Mouse (Mus musculus) heart, embryonic 10.5 days (tissue): ENCODE measurements around the gene Ctnnd2. TPM values are rescaled to one million over a fixed set of nuclear protein-coding genes. Genes with fewer than 3 reads are reported as not detected.

Experiments
- DNase-seq: peaks from one replicate; pipeline ENCODE4 v3.0.0-alpha.2; 2017; ENCODE audit warnings: low spot score
- H3K27ac ChIP-seq: fragments of 300-500 bp; sonication (generic); 2 replicates; pipeline ENCODE4 v1.5.1; 2016; ENCODE audit warnings: mild to moderate bottlenecking
- H3K27me3 ChIP-seq: fragments of 300-500 bp; sonication (generic); 2 replicates; pipeline ENCODE4 v1.6.1; 2016; ENCODE audit warnings: mild to moderate bottlenecking; ENCODE audit not compliant: poor library complexity, insufficient read depth, severe bottlenecking
- H3K36me3 ChIP-seq: fragments of 300-500 bp; sonication (generic); 2 replicates; pipeline ENCODE4 v1.6.1; 2016; ENCODE audit warnings: mild to moderate bottlenecking, moderate library complexity
- H3K4me1 ChIP-seq: fragments of 300-500 bp; sonication (generic); 2 replicates; pipeline ENCODE4 v1.6.1; 2016; ENCODE audit warnings: mild to moderate bottlenecking
- H3K4me3 ChIP-seq: fragments of 300-500 bp; sonication (generic); 2 replicates; pipeline ENCODE4 v1.5.1; 2016; ENCODE audit warnings: mild to moderate bottlenecking, moderate library complexity
- H3K9me3 ChIP-seq: fragments of 300-500 bp; sonication (generic); 2 replicates; pipeline ENCODE4 v1.6.1; 2016; ENCODE audit warnings: mild to moderate bottlenecking, moderate library complexity
- WGBS: fragments of 180-500 bp; shearing (Covaris S2); methylation state at CpG from one replicate; pipeline ENCODE4 v1.1.7; 2016; 5-methylcytosine and 5-hydroxymethylcytosine counted together
- polyA plus RNA-seq: library from polyadenylated mRNA; unstranded; fragments of >200 nt; fragmentation: Nextera tagmentation; extraction: Ambion mirVana; gene quantifications from 2 replicates; pipeline ENCODE4 v1.2.1, GENCODE M21; 2016

The Ctnnd2 gene
- polyA plus RNA-seq, 1 experiment from 2014 or later, result 4.2 TPM

DNA sequence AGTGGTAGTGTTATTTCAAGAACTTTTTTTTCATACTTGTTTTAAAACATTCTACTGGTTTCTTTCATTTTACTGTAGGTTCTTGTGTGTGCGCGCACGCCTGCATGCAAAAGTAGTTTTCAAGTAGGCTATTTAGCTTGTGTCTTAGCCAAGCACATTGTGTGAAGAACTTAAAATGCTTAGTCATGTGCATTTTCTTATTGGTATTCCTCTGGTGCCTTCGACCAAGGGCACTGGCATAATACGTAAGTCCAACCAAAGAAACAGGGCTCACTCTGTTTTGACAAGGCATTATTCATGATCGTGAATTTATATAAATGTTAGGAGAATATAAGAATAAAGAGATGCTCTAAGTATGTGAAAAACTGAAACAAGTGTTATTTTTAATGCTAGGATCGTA, 278.4 kb downstream of the Ctnnd2 start:
- no peaks in the 10 kb centered on the region for H3K9me3 ChIP-seq

DNA sequence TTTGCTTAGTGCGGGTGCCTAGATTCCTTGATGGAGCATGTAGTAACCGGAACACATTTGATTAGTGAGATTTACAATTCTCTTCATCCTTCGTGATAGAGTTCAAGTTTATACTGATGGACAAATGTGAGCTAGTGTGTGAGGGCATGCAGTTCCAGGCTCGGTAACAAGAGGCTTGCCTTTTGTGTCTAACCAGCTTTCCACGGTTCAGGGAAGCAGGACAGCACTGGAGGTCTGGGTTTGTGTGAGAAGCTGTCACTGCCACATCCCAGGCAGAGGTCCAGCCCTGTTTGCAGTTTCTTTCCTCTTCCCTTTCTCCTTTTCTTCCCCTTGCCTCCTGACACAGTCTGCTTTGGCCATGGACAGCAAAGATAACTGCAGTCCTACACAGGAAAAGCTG, 279.5 kb downstream of the Ctnnd2 start:
- 60% methylated on average over 5 of the region's 5 CpGs for WGBS

More for the DNA sequence above, 278.4 kb downstream of the Ctnnd2 start:
- Histone ChIP-seq H3K4me3 (no peak overlapping the region), H3K27me3 (no peaks in the 10 kb centered on the region), H3K4me1 (no peaks in the 10 kb centered on the region), H3K36me3 (no peaks in the 10 kb centered on the region), H3K27ac (no peak overlapping the region)
- 92% methylated on average over 7 of the region's 7 CpGs for WGBS
- no peak for DNase-seq

DNA sequence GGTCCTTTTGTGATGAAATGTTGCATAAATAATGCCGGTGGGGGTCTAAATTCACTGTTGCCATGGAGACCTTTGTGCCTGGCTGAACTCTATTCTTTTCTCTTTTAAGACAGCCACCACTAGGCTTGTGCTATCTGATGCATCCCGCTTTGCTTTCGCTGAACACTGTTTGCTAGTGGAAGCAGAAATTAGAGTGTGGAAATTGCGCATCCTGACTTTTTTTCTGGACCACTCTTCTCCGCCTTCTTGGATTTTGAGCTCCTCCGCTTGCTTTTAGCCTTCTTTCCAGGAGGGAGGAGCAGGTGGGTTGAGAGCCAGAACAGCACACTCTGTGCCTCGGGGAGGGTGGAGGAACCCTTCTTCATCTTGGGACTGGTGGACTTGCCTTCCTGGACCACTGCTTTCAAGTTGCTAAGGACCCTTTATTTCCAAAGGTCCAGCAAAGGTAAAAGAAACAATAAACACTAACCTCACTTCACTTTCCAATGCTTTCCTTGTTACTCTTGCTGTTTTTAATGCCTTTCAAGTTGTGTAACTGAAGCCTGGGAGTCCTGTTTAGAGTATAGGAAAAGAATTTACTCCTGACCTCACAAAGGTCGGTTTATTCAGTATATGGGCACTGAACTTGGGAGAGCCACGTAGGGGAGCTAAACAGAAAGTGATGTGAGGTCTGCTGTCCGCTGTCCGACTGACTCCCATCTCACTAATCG, 285.3 kb downstream of the Ctnnd2 start:
- no peaks in the 10 kb centered on the region for H3K27me3 ChIP-seq
- no peaks in the 10 kb centered on the region for H3K36me3 ChIP-seq
- no peak overlapping the region for H3K27ac ChIP-seq
- H3K9me3 ChIP-seq, result no peaks in the 10 kb centered on the region
- WGBS, result 69% methylated on average over 12 of the region's 12 CpGs
- H3K4me3 ChIP-seq, result no peak overlapping the region
- no peaks in the 10 kb centered on the region for H3K4me1 ChIP-seq
- no peak for DNase-seq

More for the DNA sequence above, 279.5 kb downstream of the Ctnnd2 start:
- H3K36me3 ChIP-seq, result no peaks in the 10 kb centered on the region
- no peak overlapping the region for H3K27ac ChIP-seq
- no peaks in the 10 kb centered on the region for H3K4me1 ChIP-seq
- H3K27me3 ChIP-seq, result no peaks in the 10 kb centered on the region
- DNase-seq, result no peak
- H3K9me3 ChIP-seq, result no peaks in the 10 kb centered on the region
- no peak overlapping the region for H3K4me3 ChIP-seq

DNA sequence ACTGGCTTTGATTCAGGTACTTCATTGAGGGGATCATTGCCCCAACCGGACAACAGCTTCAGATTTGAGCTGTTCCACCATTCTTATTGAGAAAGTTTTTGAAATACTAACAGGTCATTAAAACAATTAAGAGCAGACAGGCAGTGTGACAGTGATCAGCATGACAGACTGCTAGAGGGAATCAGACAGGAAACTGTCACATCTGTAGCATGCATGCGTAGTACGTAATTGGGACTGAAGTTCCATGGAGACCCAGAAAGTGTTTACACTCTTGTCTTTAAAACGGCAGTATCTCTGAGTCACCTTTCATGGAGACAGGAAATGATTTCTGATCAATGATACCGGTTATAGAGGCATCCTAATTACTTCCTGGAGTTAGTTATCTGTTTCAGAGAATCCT, 286.3 kb downstream of the Ctnnd2 start:
- H3K9me3 ChIP-seq, result no peaks in the 10 kb centered on the region
- no peaks in the 10 kb centered on the region for H3K4me1 ChIP-seq
- WGBS, result 76% methylated on average over 5 of the region's 5 CpGs
- H3K36me3 ChIP-seq, result no peaks in the 10 kb centered on the region
- H3K4me3 ChIP-seq, result no peak overlapping the region
- H3K27me3 ChIP-seq, result no peaks in the 10 kb centered on the region
- no peak for DNase-seq
- H3K27ac ChIP-seq, result no peak overlapping the region

DNA sequence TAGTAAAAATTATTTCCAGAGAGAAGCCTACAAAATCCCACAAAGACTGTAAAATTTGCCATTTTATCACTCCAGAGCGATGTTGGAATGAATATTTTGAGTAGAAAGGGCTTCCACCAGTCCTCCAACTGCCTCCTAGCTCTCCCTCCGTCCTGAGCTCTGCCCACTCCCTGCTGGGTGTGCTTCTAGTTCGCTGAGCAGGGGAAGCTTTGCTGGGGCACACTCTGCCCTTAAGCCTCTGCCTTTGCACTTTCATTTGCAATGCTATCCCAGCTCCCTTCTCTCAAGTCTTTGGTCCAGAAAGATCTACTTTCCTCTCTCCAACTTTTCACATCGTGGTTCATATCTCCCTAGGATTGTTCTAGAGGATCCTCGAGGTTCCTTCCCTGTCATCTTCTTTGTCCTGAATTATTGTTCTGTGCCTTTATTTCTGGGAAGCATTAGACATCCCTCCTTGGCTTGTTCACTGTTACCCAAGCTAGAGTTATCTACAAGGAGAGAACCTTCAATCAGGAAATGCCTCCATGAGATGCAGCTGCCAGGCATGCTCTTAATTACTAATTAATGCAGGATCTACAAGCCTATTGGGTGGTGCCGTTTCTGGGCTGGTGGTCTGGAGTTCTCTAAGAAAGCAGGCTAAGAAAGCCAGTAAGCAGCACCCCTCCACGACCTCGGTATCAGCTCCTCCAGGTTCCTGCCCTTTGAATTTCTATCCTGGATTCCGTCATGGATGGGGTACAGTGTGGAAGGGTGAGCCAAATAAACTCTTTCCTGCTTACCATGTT, 288.1 kb downstream of the Ctnnd2 start:
- no peaks in the 10 kb centered on the region for H3K36me3 ChIP-seq
- no peaks in the 10 kb centered on the region for H3K9me3 ChIP-seq
- WGBS, result 55% methylated on average over 9 of the region's 9 CpGs
- H3K4me1 ChIP-seq, result no peaks in the 10 kb centered on the region
- H3K27ac ChIP-seq, result no peak overlapping the region
- H3K4me3 ChIP-seq, result no peak overlapping the region
- no peak for DNase-seq
- H3K27me3 ChIP-seq, result no peaks in the 10 kb centered on the region

DNA sequence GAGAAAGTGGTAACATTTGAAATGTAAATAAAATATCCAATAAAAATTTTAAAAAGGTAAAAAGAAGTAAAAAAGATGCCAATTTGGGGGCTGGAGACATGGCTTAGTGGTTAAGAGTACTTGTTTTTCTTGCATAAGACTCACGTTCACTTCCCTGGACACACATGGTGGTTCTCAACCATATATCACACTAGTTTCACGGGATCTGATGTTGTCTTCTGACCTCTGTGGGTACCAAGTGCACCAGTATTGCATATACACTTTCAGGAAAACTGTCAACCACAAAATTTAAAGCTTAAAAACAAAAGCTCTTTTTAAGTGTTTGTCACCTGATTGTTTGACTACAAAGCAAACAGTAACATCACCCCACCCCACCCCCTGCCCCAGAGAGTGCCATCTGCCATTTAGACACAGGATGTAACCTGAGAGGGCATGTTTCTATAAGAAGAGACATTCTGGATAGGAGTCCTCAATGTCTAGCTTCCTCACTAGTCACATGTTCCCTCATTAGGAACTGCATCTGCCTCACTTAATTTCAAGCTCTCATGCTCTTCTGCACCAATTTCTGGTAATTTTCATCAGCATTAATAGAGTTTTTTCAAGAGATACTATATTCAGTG, 290.5 kb downstream of the Ctnnd2 start:
- H3K4me1 ChIP-seq, result no peaks in the 10 kb centered on the region
- 69% methylated on average over 2 of the region's 2 CpGs for WGBS

DNA sequence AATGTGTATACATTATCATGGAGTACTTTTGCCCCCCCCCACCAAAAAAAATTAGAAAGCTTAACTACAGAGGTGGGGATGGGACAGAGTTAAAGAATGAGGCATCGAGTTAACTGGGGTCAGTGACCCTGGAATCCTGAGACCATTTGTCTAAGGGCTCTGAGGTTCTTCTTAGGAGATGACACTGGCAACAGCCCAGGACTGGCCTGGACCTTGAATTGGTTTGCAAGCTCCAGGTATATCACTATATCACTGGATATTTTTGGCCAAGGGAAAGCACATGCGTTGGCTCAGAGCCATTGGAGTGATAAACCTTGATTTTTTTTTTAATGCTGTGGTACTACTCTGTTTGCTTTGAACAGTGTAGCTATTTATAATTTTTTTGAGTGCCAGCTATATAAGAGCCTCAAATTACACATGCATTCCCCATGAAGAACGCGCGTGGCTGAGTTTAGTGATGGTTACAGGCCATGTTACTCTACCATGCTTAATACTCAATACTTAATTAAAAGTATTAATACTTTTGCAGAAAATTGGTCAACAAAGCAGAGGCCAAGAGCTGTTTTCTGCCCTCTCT, 291.2 kb downstream of the Ctnnd2 start:
- Histone ChIP-seq H3K4me3 (no peak overlapping the region), H3K36me3 (no peaks in the 10 kb centered on the region), H3K9me3 (no peaks in the 10 kb centered on the region), H3K4me1 (no peaks in the 10 kb centered on the region), H3K27ac (no peak overlapping the region), H3K27me3 (no peaks in the 10 kb centered on the region)
- 81% methylated on average over 5 of the region's 5 CpGs for WGBS
- DNase-seq, result no peak

More for the DNA sequence above, 290.5 kb downstream of the Ctnnd2 start:
- Histone ChIP-seq H3K27me3 (no peaks in the 10 kb centered on the region), H3K36me3 (no peaks in the 10 kb centered on the region), H3K4me3 (no peak overlapping the region), H3K9me3 (no peaks in the 10 kb centered on the region), H3K27ac (no peak overlapping the region)
- no peak for DNase-seq

DNA sequence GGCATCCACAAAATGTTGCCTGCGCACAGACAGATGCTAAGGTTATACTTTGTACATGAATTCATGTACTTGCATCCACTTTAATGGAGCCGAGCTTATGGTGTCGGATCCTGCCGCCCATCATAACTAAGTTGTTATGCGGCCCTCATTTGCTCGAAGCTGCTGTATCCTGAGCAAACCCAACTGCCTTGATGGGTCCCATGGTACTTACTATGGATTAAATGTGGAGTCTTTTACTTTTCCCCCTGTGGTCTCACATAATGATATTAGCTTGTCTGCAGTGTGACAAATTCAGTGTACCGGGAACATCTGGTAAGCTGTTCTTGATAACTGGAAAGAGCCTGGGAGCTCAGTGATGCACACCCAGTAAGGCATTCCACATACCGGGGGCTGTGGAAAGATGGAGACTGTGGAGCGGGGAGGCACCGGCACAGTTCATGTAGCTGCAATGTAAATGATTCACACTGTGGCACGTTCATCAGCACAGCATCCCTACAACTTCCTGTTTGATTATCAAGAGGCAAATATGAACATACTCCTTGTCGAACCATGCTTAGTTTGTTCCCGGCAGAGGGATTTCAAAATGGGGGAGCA, 294.7 kb downstream of the Ctnnd2 start:
- H3K4me3 ChIP-seq, result no peak overlapping the region
- no peaks in the 10 kb centered on the region for H3K4me1 ChIP-seq
- no peaks in the 10 kb centered on the region for H3K27me3 ChIP-seq
- H3K27ac ChIP-seq, result no peak overlapping the region
- H3K9me3 ChIP-seq, result no peaks in the 10 kb centered on the region
- no peak for DNase-seq
- 84% methylated on average over 13 of the region's 13 CpGs for WGBS
- H3K36me3 ChIP-seq, result no peaks in the 10 kb centered on the region

DNA sequence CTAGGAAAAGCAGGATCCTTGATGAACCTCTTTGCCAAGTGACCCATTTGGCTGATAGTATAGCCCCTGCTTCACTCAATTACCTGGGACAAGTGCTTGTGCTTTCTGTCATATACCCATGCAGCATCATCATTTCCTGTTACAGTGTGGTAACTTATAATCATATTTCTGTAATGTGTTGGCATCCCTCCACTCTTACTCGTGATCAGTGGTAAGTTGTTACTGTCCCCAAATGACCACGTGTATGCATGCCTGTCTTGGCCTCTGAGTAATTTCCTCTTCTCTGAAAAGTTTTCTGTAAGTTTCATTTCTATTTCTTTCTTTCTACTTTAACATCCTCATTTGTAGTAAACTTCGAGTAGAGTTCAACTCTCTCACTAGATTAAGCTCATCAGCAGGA, 296.4 kb downstream of the Ctnnd2 start:
- no peaks in the 10 kb centered on the region for H3K9me3 ChIP-seq
- H3K4me3 ChIP-seq, result no peak overlapping the region
- H3K27me3 ChIP-seq, result no peaks in the 10 kb centered on the region
- 74% methylated on average over 3 of the region's 3 CpGs for WGBS
- no peak for DNase-seq
- no peak overlapping the region for H3K27ac ChIP-seq
- no peaks in the 10 kb centered on the region for H3K4me1 ChIP-seq
- H3K36me3 ChIP-seq, result no peaks in the 10 kb centered on the region

DNA sequence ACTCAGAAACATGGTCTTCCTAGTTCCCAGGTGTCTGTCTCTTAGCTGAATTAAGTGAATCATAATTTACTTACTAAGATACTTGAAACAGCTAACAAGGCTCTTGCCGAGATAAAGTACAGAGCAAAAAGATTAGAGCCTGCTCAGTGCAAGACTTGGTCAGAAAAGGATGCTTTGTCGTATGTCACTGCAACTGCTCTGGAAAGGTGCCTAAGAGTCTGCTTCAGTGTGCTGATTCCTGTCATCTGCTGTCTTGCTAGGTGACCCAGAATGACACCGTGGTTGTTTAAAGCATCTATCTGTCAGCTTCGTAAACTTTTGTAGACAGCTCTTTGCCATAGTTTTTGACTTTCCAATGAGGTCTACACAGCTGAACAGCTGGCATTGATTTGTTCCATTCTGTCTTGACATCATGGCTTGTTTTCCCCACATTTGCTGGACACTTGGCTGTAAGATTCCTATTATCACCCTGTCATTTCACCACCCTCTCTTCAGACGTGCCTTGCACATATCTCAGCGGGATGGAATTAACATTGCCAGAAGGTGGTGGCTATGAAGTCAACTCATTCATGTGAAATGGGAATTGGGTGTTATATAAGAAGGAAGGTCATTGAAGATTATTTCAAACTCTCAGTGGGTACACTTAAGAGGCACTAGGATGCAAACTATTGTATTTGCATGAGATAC, 299.0 kb downstream of the Ctnnd2 start:
- H3K27me3 ChIP-seq, result no peaks in the 10 kb centered on the region
- H3K9me3 ChIP-seq, result no peaks in the 10 kb centered on the region
- no peaks in the 10 kb centered on the region for H3K4me1 ChIP-seq
- DNase-seq, result no peak
- H3K36me3 ChIP-seq, result no peaks in the 10 kb centered on the region
- H3K4me3 ChIP-seq, result no peak overlapping the region
- no peak overlapping the region for H3K27ac ChIP-seq
- WGBS, result 49% methylated on average over 6 of the region's 6 CpGs

DNA sequence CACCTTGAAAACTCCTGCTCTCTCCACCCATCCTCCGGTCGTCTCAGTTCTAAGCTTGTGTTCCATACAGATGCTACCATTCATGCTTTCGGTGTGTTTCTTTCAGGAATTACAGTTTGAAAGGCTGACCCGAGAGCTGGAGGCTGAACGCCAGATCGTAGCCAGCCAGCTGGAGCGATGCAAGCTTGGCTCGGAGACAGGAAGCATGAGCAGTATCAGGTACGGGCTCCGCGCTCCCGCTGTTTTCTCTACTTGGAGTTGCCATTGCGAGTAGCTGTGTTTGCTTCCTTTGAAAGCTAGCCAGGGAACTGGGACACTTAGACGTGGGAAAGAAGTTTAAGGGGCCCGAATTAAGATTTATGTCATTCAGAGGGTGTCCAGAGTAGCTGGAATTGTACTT, 308.3 kb downstream of the Ctnnd2 start:
- H3K27me3 ChIP-seq, result no peaks in the 10 kb centered on the region
- H3K27ac ChIP-seq, result no peak overlapping the region
- no peak for DNase-seq
- WGBS, result 73% methylated on average over 15 of the region's 15 CpGs
- H3K36me3 ChIP-seq, result no peaks in the 10 kb centered on the region
- no peaks in the 10 kb centered on the region for H3K9me3 ChIP-seq
- H3K4me1 ChIP-seq, result no peaks in the 10 kb centered on the region
- no peak overlapping the region for H3K4me3 ChIP-seq

DNA sequence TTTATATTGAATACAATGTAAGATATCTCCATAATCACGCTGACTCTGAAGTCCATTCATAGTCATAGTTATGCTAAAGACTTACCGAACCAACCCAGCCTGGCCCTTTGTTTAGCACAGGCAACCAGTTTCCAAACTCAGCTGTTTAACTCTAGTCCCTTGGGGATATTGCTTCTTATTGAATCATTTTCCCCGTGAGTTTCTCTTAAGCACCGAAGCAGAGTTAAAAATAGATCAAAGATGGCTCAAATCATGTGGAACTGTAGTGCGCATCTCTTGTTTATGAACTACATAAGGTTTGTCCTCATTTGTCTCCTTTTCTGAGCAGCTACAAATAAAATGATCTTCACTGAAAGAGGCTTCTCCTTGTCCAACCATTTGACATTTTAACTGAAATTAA, 334.1 kb downstream of the Ctnnd2 start:
- H3K4me3 ChIP-seq, result no peak overlapping the region
- H3K36me3 ChIP-seq, result no peaks in the 10 kb centered on the region
- H3K27me3 ChIP-seq, result no peaks in the 10 kb centered on the region
- H3K4me1 ChIP-seq, result no peaks in the 10 kb centered on the region
- WGBS, result 72% methylated on average over 5 of the region's 5 CpGs
- no peaks in the 10 kb centered on the region for H3K9me3 ChIP-seq
- no peak overlapping the region for H3K27ac ChIP-seq
- no peak for DNase-seq
